8 mouse cellular contexts compared by ENCODE assay signal in genomic region chr4:150855346-150855745, GRCm38 (mm10). TPM values are rescaled to one million over a fixed set of nuclear protein-coding genes. Genes with fewer than 3 reads are reported as not detected.
A peak's percentile ranks its signal among the peaks of the same experiment; 100 is the strongest.
DNase-seq lines count a peak whose midpoint lies in the region; ATAC-seq and TF ChIP-seq lines count a peak whose summit lies in the region.

No protein-coding gene starts in this region.

- no peaks in the 10 kb centered on the region for H3K27me3 ChIP-seq in neural tube, embryonic 11.5 days (ENCODE audit: control insufficient read depth, insufficient read depth, low read length)
- no peaks in the 10 kb centered on the region for H3K27me3 ChIP-seq in hindbrain, postnatal 0 days (ENCODE audit: insufficient read depth, low read length)
- H3K27me3 ChIP-seq in midbrain, embryonic 13.5 days, result no peaks in the 10 kb centered on the region; the same call in 1 of the 2 replicates

- H3K36me3 ChIP-seq in neural tube, embryonic 11.5 days (ENCODE audit: control insufficient read depth, insufficient read depth, low read length), result no peaks in the 10 kb centered on the region
- no peaks in the 10 kb centered on the region for H3K36me3 ChIP-seq in hindbrain, postnatal 0 days (ENCODE audit: insufficient read depth, low read length)
- no peaks in the 10 kb centered on the region for H3K36me3 ChIP-seq in midbrain, embryonic 13.5 days

- H3K4me3 ChIP-seq in neural tube, embryonic 11.5 days (ENCODE audit: low read depth, low read length), result peak overlapping the region; percentile 81
- H3K4me3 ChIP-seq in hindbrain, postnatal 0 days (ENCODE audit: low read length), result peak overlapping the region; percentile 83
- peak overlapping the region; percentile 81 for H3K4me3 ChIP-seq in midbrain, embryonic 13.5 days (replicated peaks)

- TF ChIP-seq CTCF in hindbrain, postnatal 0 days (IDR thresholded peaks at IDR 0.05; ENCODE audit: low read depth), result no peak

- DNase-seq in adrenal gland, postnatal 36 days, result peak; percentile 32 to 49
- DNase-seq in adrenal gland, postnatal 4 days (ENCODE audit: low spot score in 2 of 2), result no peak
- no peak for DNase-seq in neural tube, embryonic 11.5 days (ENCODE audit: low spot score)
- DNase-seq in neural tube, embryonic 10.5 days (ENCODE audit: extremely low spot score, low spot score), result no peak
- peak; percentile 37 for DNase-seq in hindbrain, postnatal 0 days (ENCODE audit: low spot score)
- DNase-seq in cerebellum, adult 11 months, result no peak
- no peak for DNase-seq in left cerebral cortex, adult 11 months (ENCODE audit: low spot score)

- ATAC-seq in neural tube, embryonic 11.5 days (ENCODE audit: insufficient read depth, low FRiP score, low TSS enrichment), result peak; percentile 64; the same call in 1 of the 2 replicates
- no peak for ATAC-seq in hindbrain, postnatal 0 days
- ATAC-seq in midbrain, embryonic 13.5 days, result peak; percentile 83

- WGBS in neural tube, embryonic 11.5 days, result 0% methylated on average over 35 of the region's 43 CpGs
- under 1% methylated on average over 29 of the region's 43 CpGs for WGBS in hindbrain, postnatal 0 days
- under 1% methylated on average over 33 of the region's 43 CpGs for WGBS in midbrain, embryonic 13.5 days

- no peaks in the 10 kb centered on the region for H3K9me3 ChIP-seq in neural tube, embryonic 11.5 days (ENCODE audit: control insufficient read depth, low read length)
- H3K9me3 ChIP-seq in hindbrain, postnatal 0 days (ENCODE audit: low read length), result no peaks in the 10 kb centered on the region
- H3K9me3 ChIP-seq in midbrain, embryonic 13.5 days, result no peaks in the 10 kb centered on the region

- peak overlapping the region; percentile 97 for H3K27ac ChIP-seq in neural tube, embryonic 11.5 days (ENCODE audit: low read depth, low read length)
- H3K27ac ChIP-seq in hindbrain, postnatal 0 days, result peak overlapping the region; percentile 90
- H3K27ac ChIP-seq in midbrain, embryonic 13.5 days, result peak overlapping the region; percentile 98

- H3K4me1 ChIP-seq in neural tube, embryonic 11.5 days (ENCODE audit: control insufficient read depth, insufficient read depth, low read length), result peaks cover 8% of the 10 kb centered on the region; the same call in 1 of the 2 replicates
- peaks cover 13% of the 10 kb centered on the region for H3K4me1 ChIP-seq in hindbrain, postnatal 0 days (ENCODE audit: insufficient read depth, low read length)
- peaks cover 18% of the 10 kb centered on the region for H3K4me1 ChIP-seq in midbrain, embryonic 13.5 days (replicated peaks)

- peak overlapping the region; percentile 50 for H3K4me2 ChIP-seq in neural tube, embryonic 11.5 days (ENCODE audit: low read depth)
- H3K4me2 ChIP-seq in hindbrain, postnatal 0 days (ENCODE audit: low read depth, low read length), result peak overlapping the region; percentile 80
- H3K4me2 ChIP-seq in midbrain, embryonic 13.5 days (replicated peaks), result peak overlapping the region; percentile 63

- peak overlapping the region; percentile 93 for H3K9ac ChIP-seq in neural tube, embryonic 11.5 days (ENCODE audit: low read length)
- peak overlapping the region; percentile 74 for H3K9ac ChIP-seq in hindbrain, postnatal 0 days (replicated peaks; ENCODE audit: low read length)
- H3K9ac ChIP-seq in midbrain, embryonic 13.5 days (replicated peaks), result peak overlapping the region; percentile 93

RNA-seq across cellular contexts. Expression of gene Errfi1, which starts 1.6 kb away (rescaled TPM):
- total RNA-seq in adrenal gland, postnatal 36 days (2021), result 10 to 100 TPM; 42.6 to 82.9 TPM
- 10 to 100 TPM; 26.9 to 39.3 TPM for total RNA-seq in adrenal gland, postnatal 4 days (2021)
- 62.4 and 63.7 TPM in 2 replicates for polyA plus RNA-seq in neural tube, embryonic 11.5 days (2014; fragmentation: Nextera tagmentation; extraction: Ambion mirVana)
- total RNA-seq in hindbrain, postnatal 0 days (2014; rRNA removed), result 32.4 and 38.8 TPM in 2 replicates
- 22.2 and 23.2 TPM in 2 replicates for polyA plus RNA-seq in hindbrain, postnatal 0 days (2015; fragmentation: Nextera tagmentation; extraction: Ambion mirVana)
- 18.7 and 20.1 TPM in 2 replicates for polyA plus RNA-seq in midbrain, embryonic 13.5 days (2015; fragmentation: Nextera tagmentation; extraction: Ambion mirVana)

RNA-seq across cellular contexts. Expression of gene Park7, which starts 58.9 kb away (rescaled TPM):
- total RNA-seq in adrenal gland, postnatal 36 days (2021), result 100 to 1,000 TPM; 283 to 288 TPM
- 100 to 1,000 TPM; 252 to 253 TPM for total RNA-seq in adrenal gland, postnatal 4 days (2021)
- 417 and 424 TPM in 2 replicates for polyA plus RNA-seq in neural tube, embryonic 11.5 days (2014; fragmentation: Nextera tagmentation; extraction: Ambion mirVana)
- 126 and 135 TPM in 2 replicates for total RNA-seq in hindbrain, postnatal 0 days (2014; rRNA removed)
- 449 and 470 TPM in 2 replicates for polyA plus RNA-seq in hindbrain, postnatal 0 days (2015; fragmentation: Nextera tagmentation; extraction: Ambion mirVana)
- polyA plus RNA-seq in midbrain, embryonic 13.5 days (2015; fragmentation: Nextera tagmentation; extraction: Ambion mirVana), result 373 and 377 TPM in 2 replicates

RNA-seq across cellular contexts. Expression of gene Tnfrsf9, which starts 59.0 kb away (rescaled TPM):
- total RNA-seq in adrenal gland, postnatal 36 days (2021), result under 1 TPM in 1 of 2 experiments, not detected in 1; 0.50 TPM
- under 1 TPM in 1 of 2 experiments, not detected in 1; 0.17 TPM for total RNA-seq in adrenal gland, postnatal 4 days (2021)
- 0.20 and 0.39 TPM in 2 replicates for polyA plus RNA-seq in neural tube, embryonic 11.5 days (2014; fragmentation: Nextera tagmentation; extraction: Ambion mirVana)
- total RNA-seq in hindbrain, postnatal 0 days (2014; rRNA removed), result 0.52 and 2.4 TPM in 2 replicates
- 0.09 and 0.34 TPM in 2 replicates for polyA plus RNA-seq in hindbrain, postnatal 0 days (2015; fragmentation: Nextera tagmentation; extraction: Ambion mirVana)
- 0.12 and 0.16 TPM in 2 replicates for polyA plus RNA-seq in midbrain, embryonic 13.5 days (2015; fragmentation: Nextera tagmentation; extraction: Ambion mirVana)

Comparison
In these comparisons a context has a peak if more than half of its experiments do, and no peak if none do; other contexts are left out.
1. DNase-seq: peak in adrenal gland, postnatal 36 days (2 of 2) and hindbrain, postnatal 0 days (single experiment); none in adrenal gland, postnatal 4 days (0 of 2), neural tube, embryonic 11.5 days (single experiment), neural tube, embryonic 10.5 days (single experiment), cerebellum, adult 11 months (single experiment) and left cerebral cortex, adult 11 months (single experiment).
2. Peak in every context shown above with its lines, with median percentiles within 50 percentile points of each other: H3K27ac ChIP-seq, H3K4me2 ChIP-seq, H3K4me3 ChIP-seq and H3K9ac ChIP-seq.